Comparison of ENCODE assay signal across 9 mouse cellular contexts in the genomic region with DNA sequence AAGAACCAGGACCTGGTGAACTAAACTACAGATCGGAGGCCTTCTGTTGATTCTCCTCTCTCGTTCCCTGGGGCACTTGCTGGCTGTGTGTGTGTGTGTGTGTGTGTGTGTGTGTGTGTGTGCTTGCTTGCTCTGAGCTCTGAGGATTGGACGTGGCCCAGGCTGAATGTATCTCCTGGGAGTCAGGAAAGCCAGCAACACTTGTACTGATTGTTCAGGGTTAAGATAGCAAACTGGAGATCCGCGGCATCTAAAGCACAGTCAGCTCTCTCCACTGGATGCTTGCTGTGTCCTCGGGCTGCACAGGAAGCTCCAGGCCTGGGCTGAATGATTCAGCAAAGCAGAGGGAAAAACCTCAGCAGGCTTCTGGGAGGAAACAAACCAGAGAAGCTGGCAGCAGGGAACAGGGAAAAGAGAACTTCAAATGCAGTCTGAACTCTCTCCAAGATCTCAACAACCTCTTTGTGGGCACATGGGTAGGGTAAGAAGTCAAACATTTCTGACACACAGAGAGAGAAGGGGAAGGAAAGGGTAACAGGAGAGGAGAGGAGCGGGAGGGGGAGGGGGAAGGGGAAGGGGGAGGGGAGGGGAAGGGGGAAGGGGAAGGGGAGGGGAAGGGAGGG. TPM values are rescaled to one million over a fixed set of nuclear protein-coding genes. Genes with fewer than 3 reads are reported as not detected.
A peak's percentile ranks its signal among the peaks of the same experiment; 100 is the strongest.
DNase-seq lines count a peak whose midpoint lies in the region; ATAC-seq and TF ChIP-seq lines count a peak whose summit lies in the region.
"Had no signal": no experiment of that assay in that cellular context is flagged by ENCODE, and none has a peak within 500 bp of the region (broad histone marks: within the 10 kb centered on the region; RNA-seq: fewer than 3 reads in every experiment).

No protein-coding gene starts in this region.

- no peaks in the 10 kb centered on the region for H3K27me3 ChIP-seq in Patski
- H3K27me3 ChIP-seq in heart, embryonic 15.5 days = no peaks in the 10 kb centered on the region
- no peaks in the 10 kb centered on the region for H3K27me3 ChIP-seq in midbrain, embryonic 14.5 days (ENCODE audit: control insufficient read depth, insufficient read depth, low read length)
- H3K27me3 ChIP-seq: limb, embryonic 12.5 days had no signal

- CTCF ChIA-PET in Patski (lab: Charles Lee) = no interaction called here

- peak; percentile 16 to 35 for DNase-seq in adrenal gland, adult (ENCODE audit: inconsistent age in 2 of 2, low spot score in 1 of 2)
- DNase-seq in adrenal gland, adult 8-10 months = no peak
- no peak for DNase-seq in Patski (ENCODE audit: low read depth, low spot score)
- DNase-seq in embryo, embryonic 11 days = peak; percentile 39
- DNase-seq in midbrain, embryonic 14.5 days = peak; percentile 43
- no peak for DNase-seq in layer of hippocampus, adult 9-11 months

- peaks cover 24% of the 10 kb centered on the region for H3K4me1 ChIP-seq in heart, embryonic 15.5 days (replicated peaks)
- no peaks in the 10 kb centered on the region for H3K4me1 ChIP-seq in midbrain, embryonic 14.5 days (ENCODE audit: control insufficient read depth, insufficient read depth, low read length)
- H3K4me1 ChIP-seq: limb, embryonic 12.5 days had no signal

- 7% methylated on average over 6 of the region's 7 CpGs for WGBS in heart, embryonic 15.5 days
- WGBS in midbrain, embryonic 14.5 days = 23% methylated on average over 6 of the region's 7 CpGs

- no peaks in the 10 kb centered on the region for H3K9me3 ChIP-seq in heart, embryonic 15.5 days (replicated peaks)
- H3K9me3 ChIP-seq in midbrain, embryonic 14.5 days (ENCODE audit: control insufficient read depth, low read length) = no peaks in the 10 kb centered on the region
- H3K9me3 ChIP-seq: limb, embryonic 12.5 days had no signal

- peak overlapping the region; percentile 51 for H3K27ac ChIP-seq in heart, embryonic 15.5 days
- 0 out of 2 replicates have a peak overlapping the region, but pooled peaks have one; percentile 1 for H3K27ac ChIP-seq in midbrain, embryonic 14.5 days (replicated peaks; ENCODE audit: low read depth, low read length)
- H3K27ac ChIP-seq: limb, embryonic 12.5 days had no signal

- ATAC-seq in Patski = peak; percentile 60
- peak; percentile 66; the same call in 1 of the 2 replicates for ATAC-seq in heart, embryonic 15.5 days (replicated peaks; ENCODE audit: insufficient number of reproducible peaks, insufficient read depth, low FRiP score, low read depth)
- no peak for ATAC-seq in midbrain, embryonic 14.5 days (ENCODE audit: low FRiP score, low TSS enrichment)
- no peak for ATAC-seq in megakaryocyte progenitor cell, adult 5-6 weeks (replicated peaks; ENCODE audit: poor library complexity)

- H3K4me2 ChIP-seq in heart, embryonic 15.5 days = no peak overlapping the region
- H3K4me2 ChIP-seq in midbrain, embryonic 14.5 days (ENCODE audit: low read length) = no peak overlapping the region
- H3K4me2 ChIP-seq: limb, embryonic 12.5 days had no signal

- no peaks in the 10 kb centered on the region for H3K36me3 ChIP-seq in heart, embryonic 15.5 days
- H3K36me3 ChIP-seq in midbrain, embryonic 14.5 days (ENCODE audit: control insufficient read depth, insufficient read depth, low read length) = no peaks in the 10 kb centered on the region
- H3K36me3 ChIP-seq: limb, embryonic 12.5 days had no signal

- H3K9ac ChIP-seq in heart, embryonic 15.5 days = no peak overlapping the region
- H3K9ac ChIP-seq in midbrain, embryonic 14.5 days (replicated peaks; ENCODE audit: low read length) = no peak overlapping the region
- H3K9ac ChIP-seq: limb, embryonic 12.5 days had no signal

- no peak overlapping the region for H3K4me3 ChIP-seq in heart, embryonic 15.5 days
- no peak overlapping the region for H3K4me3 ChIP-seq in midbrain, embryonic 14.5 days (replicated peaks; ENCODE audit: low read depth, low read length)
- H3K4me3 ChIP-seq: limb, embryonic 12.5 days had no signal

- in situ Hi-C loops in Patski (cut with MboI; ENCODE audit: low pct_unique_long_range_greater_than_20kb) = no loop called here

- POLR2A ChIA-PET in Patski (lab: Charles Lee) = no interaction called here

- no peak for TF ChIP-seq CTCF in Patski (IDR thresholded peaks at IDR 0.05)

RNA-seq across cellular contexts. Expression of a gene that starts 27.2 kb away (rescaled TPM):
- not detected for total RNA-seq in adrenal gland, adult 8-10 months (2022)
- polyA plus RNA-seq in Patski (2021) = not detected
- 2.0 and 2.2 TPM in 2 replicates for polyA plus RNA-seq in heart, embryonic 15.5 days (2015; fragmentation: Nextera tagmentation; extraction: Ambion mirVana)
- polyA plus RNA-seq in midbrain, embryonic 14.5 days (2014; fragmentation: Nextera tagmentation; extraction: Ambion mirVana) = 1.2 and 2.1 TPM in 2 replicates
- not detected in 2 replicates for total RNA-seq in megakaryocyte progenitor cell, adult 5-6 weeks (2015)
- not detected in 2 replicates for total RNA-seq in megakaryocyte progenitor cell, adult 5-6 weeks (2017)
- polyA plus RNA-seq: limb, embryonic 12.5 days had no signal

Comparison
In these comparisons a context has a peak if more than half of its experiments do, and no peak if none do; other contexts are left out.
1. DNase-seq: peak in adrenal gland, adult (2 of 2), embryo, embryonic 11 days (single experiment) and midbrain, embryonic 14.5 days (single experiment); none in adrenal gland, adult 8-10 months (single experiment), Patski (single experiment) and layer of hippocampus, adult 9-11 months (single experiment).
2. ATAC-seq: peak in Patski (single experiment) and heart, embryonic 15.5 days (single experiment); none in midbrain, embryonic 14.5 days (single experiment) and megakaryocyte progenitor cell, adult 5-6 weeks (single experiment).